Mouse (Mus musculus): ENCODE data around the gene Synrg.

Synrg gene

GRCm38 (mm10) chr11:83963991-83964921 lies at the start of gene Synrg:
Gene Synrg (plus strand): TSS chr11:83964428.
- DNase-seq, result peak; percentile 91

GRCm38 (mm10) chr11:83914501-83914900 lies 49.7 kb upstream of the Synrg start:
- no peak for DNase-seq

GRCm38 (mm10) chr11:83922600-83922999 lies 41.6 kb upstream of the Synrg start:
- no peak for DNase-seq

- no peak for DNase-seq
Observed at GRCm38 (mm10) chr11:83927097-83927496, 37.1 kb upstream of the Synrg start.

- peak; percentile 56 for DNase-seq
Observed at GRCm38 (mm10) chr11:83932506-83933106, 31.6 kb upstream of the Synrg start.

- DNase-seq, result peak; percentile 56
Observed at GRCm38 (mm10) chr11:83933376-83933775, 30.9 kb upstream of the Synrg start.

GRCm38 (mm10) chr11:83935986-83936665 lies 28.1 kb upstream of the Synrg start:
- DNase-seq, result peak; percentile 93

GRCm38 (mm10) chr11:83938556-83938955 lies 25.7 kb upstream of the Synrg start:
- peak; percentile 67 for DNase-seq

GRCm38 (mm10) chr11:83941950-83942840 lies 22.0 kb upstream of the Synrg start, which contains the start of gene Ddx52:
Gene Ddx52 (plus strand): TSS chr11:83942062.
- DNase-seq, result peak; percentile 93

- no peak for DNase-seq
Observed at GRCm38 (mm10) chr11:83956822-83957221, 7.4 kb upstream of the Synrg start.

- DNase-seq, result no peak
Observed at GRCm38 (mm10) chr11:83961983-83962382, 2.2 kb upstream of the Synrg start.

- no peak for DNase-seq
Observed at GRCm38 (mm10) chr11:83967436-83968204, 3.4 kb downstream of the Synrg start.

GRCm38 (mm10) chr11:83968205-83968575 lies 4.0 kb downstream of the Synrg start:
- no peak for DNase-seq

GRCm38 (mm10) chr11:83969040-83969439 lies 4.8 kb downstream of the Synrg start:
- DNase-seq, result no peak

- DNase-seq, result no peak
Observed at GRCm38 (mm10) chr11:83974561-83975346, 10.5 kb downstream of the Synrg start.

GRCm38 (mm10) chr11:83975488-83975887 lies 11.3 kb downstream of the Synrg start:
- DNase-seq, result no peak

- DNase-seq, result no peak
Observed at GRCm38 (mm10) chr11:83976236-83976977, 12.2 kb downstream of the Synrg start.

GRCm38 (mm10) chr11:83977810-83978209 lies 13.6 kb downstream of the Synrg start:
- DNase-seq, result no peak

- DNase-seq, result no peak
Observed at GRCm38 (mm10) chr11:83979992-83980391, 15.8 kb downstream of the Synrg start.

- DNase-seq, result no peak
Observed at GRCm38 (mm10) chr11:83981338-83981737, 17.1 kb downstream of the Synrg start.

Data from kidney, adult 9 months (tissue).